Mouse (Mus musculus) erythroid progenitor cell, adult 5-6 weeks (primary cell): ENCODE measurements at regions not wholly inside any gene's neighbourhood (a gene's known extent, or its start where the extent isn't known, plus 50 kb on each side); places are given as distances from the start of the nearest gene placed in this dataset.
A peak's percentile ranks its signal among the peaks of the same experiment; 100 is the strongest.
"Not testable (repeated sequence)": the region's sequence is repeated elsewhere in the genome, so short reads cannot be mapped to it uniquely, and the experiment has no call there.

Source experiments
- ATAC-seq: replicated peaks from 2 replicates; pipeline ENCODE4 v1.8.0; 2016; ENCODE audit warnings: moderate number of reproducible peaks, mild to moderate bottlenecking, moderate TSS enrichment, inconsistent platforms; ENCODE audit not compliant: poor library complexity, low FRiP score, severe bottlenecking

- ATAC-seq, result no peak
These were observed 52.1 kb upstream of the Map3k1 start for GRCm38 (mm10) chr13:111860931-111861330.

GRCm38 (mm10) chr13:111862316-111862715 lies 53.5 kb upstream of the Map3k1 start:
- no peak for ATAC-seq

- ATAC-seq, result no peak
These were observed 57.2 kb upstream of the Map3k1 start for GRCm38 (mm10) chr13:111865956-111866355.

- no peak for ATAC-seq
These were observed 58.5 kb upstream of the Map3k1 start for GRCm38 (mm10) chr13:111867261-111867660.

- 0 out of 2 replicates have a peak, but pooled peaks have one; percentile 35 for ATAC-seq
These were observed 59.3 kb upstream of the Map3k1 start for GRCm38 (mm10) chr13:111867763-111868725.

GRCm38 (mm10) chr13:111868947-111869346 lies 60.2 kb upstream of the Map3k1 start:
- no peak for ATAC-seq

- ATAC-seq, result no peak
These were observed 61.1 kb upstream of the Map3k1 start for GRCm38 (mm10) chr13:111869771-111870437.

- ATAC-seq, result no peak
These were observed 61.7 kb upstream of the Map3k1 start for GRCm38 (mm10) chr13:111870505-111870904.

GRCm38 (mm10) chr13:111871672-111872410 lies 63.0 kb upstream of the Map3k1 start:
- no peak for ATAC-seq

GRCm38 (mm10) chr13:111874330-111874729 lies 65.5 kb upstream of the Map3k1 start:
- no peak for ATAC-seq

- no peak for ATAC-seq
These were observed 67.6 kb upstream of the Map3k1 start for GRCm38 (mm10) chr13:111876404-111876803.

- no peak for ATAC-seq
These were observed 68.1 kb upstream of the Map3k1 start for GRCm38 (mm10) chr13:111876847-111877246.

- not testable (repeated sequence) for ATAC-seq
These were observed 75.2 kb upstream of the Map3k1 start for GRCm38 (mm10) chr13:111883768-111884566.

GRCm38 (mm10) chr13:111890792-111891191 lies 82.0 kb upstream of the Map3k1 start:
- ATAC-seq, result no peak

GRCm38 (mm10) chr13:111892141-111892540 lies 83.3 kb upstream of the Map3k1 start:
- no peak for ATAC-seq

- no peak for ATAC-seq
These were observed 84.5 kb upstream of the Map3k1 start for GRCm38 (mm10) chr13:111893221-111893713.

- peak; percentile 89 for ATAC-seq
These were observed 86.1 kb upstream of the Map3k1 start for GRCm38 (mm10) chr13:111894804-111895478.

- no peak for ATAC-seq
These were observed 87.5 kb upstream of the Map3k1 start for GRCm38 (mm10) chr13:111896279-111896678.

GRCm38 (mm10) chr13:111903361-111903760 lies 94.6 kb upstream of the Map3k1 start:
- ATAC-seq, result no peak
